Mouse (Mus musculus): Measurements from ENCODE around the gene C1rl.

GRCm38 (mm10) chr6:124545425-124545824, 52.5 kb downstream of the C1rl start:
- TF ChIP-seq POLR2A (IDR thresholded peaks at IDR 0.05; ENCODE audit: insufficient read length, low read depth) (no peak), E2F4 (IDR thresholded peaks at IDR 0.05; ENCODE audit: insufficient read depth) (no peak), POLR2AphosphoS2 (IDR thresholded peaks at IDR 0.05; ENCODE audit: insufficient read length, low read depth) (no peak), REST (IDR thresholded peaks at IDR 0.05; ENCODE audit: insufficient read depth, insufficient read length) (no peak), MYOD1 (IDR thresholded peaks at IDR 0.05; ENCODE audit: control insufficient read depth in 1 of 3, insufficient read length in 2 of 3, low read depth in 2 of 3) (no peak), MAX (IDR thresholded peaks at IDR 0.05; ENCODE audit: low read depth) (no peak), TCF3 (IDR thresholded peaks at IDR 0.05; ENCODE audit: insufficient read length, low read depth) (no peak), USF1 (IDR thresholded peaks at IDR 0.05; ENCODE audit: low read depth) (no peak), SRF (IDR thresholded peaks at IDR 0.05; ENCODE audit: control insufficient read depth, insufficient read length, low read depth) (no peak), TCF12 (IDR thresholded peaks at IDR 0.05; ENCODE audit: insufficient read depth, poor library complexity, severe bottlenecking) (no peak), CEBPB (IDR thresholded peaks at IDR 0.05; ENCODE audit: insufficient read depth, poor library complexity, severe bottlenecking) (no peak)
